Mouse (Mus musculus): ENCODE data around the gene Auts2. TPM values are rescaled to one million over a fixed set of nuclear protein-coding genes. Genes with fewer than 3 reads are reported as not detected.

Auts2 gene
- total and polyA plus RNA-seq, 3 experiments, result not detected

DNA sequence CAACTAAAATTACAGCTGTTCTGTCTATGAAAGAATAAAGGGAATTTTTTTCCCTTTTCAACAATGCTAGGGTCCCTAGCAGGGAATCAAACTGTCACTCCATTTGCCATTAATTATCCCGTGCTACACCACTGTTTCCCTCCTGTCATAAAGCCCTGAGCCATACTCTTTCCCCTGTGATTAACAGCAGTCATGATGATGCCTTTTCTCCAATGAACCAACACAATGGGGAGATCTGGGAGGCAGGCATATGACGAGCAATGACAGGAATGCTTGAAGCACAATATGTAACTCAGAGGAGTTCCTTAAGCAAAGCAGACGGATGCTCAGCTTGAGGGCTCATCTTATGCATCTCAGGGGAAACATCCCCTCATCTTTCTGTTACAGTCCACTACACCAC, 113.8 kb downstream of the Auts2 start:
- H3K4me3 ChIP-seq (replicated peaks in 1 of 3; ENCODE audit: low read depth in 2 of 3, low read length in 2 of 3, poor library complexity in 1 of 3), result no peak overlapping the region
- H3K79me2 ChIP-seq (replicated peaks; ENCODE audit: control insufficient read depth, extremely low read depth, insufficient read depth, poor library complexity, severe bottlenecking), result no peaks in the 10 kb centered on the region
- TF ChIP-seq ZKSCAN1 (IDR thresholded peaks at IDR 0.05; ENCODE audit: borderline replicate concordance, low read depth, low read length), result no peak
- no peak for TF ChIP-seq CTCF (conservative IDR thresholded peaks at IDR 0.05 in 1 of 2, IDR thresholded peaks at IDR 0.05 in 1 of 2; ENCODE audit: low read depth in 2 of 2, low read length in 2 of 2)
- TF ChIP-seq BHLHE40 (IDR thresholded peaks at IDR 0.05; ENCODE audit: low read depth, low read length), result no peak
- TF ChIP-seq SIN3A (IDR thresholded peaks at IDR 0.05; ENCODE audit: low read length), result no peak
- TF ChIP-seq TCF12 (IDR thresholded peaks at IDR 0.05; ENCODE audit: low read depth, low read length), result no peak
- TF ChIP-seq NELFE (IDR thresholded peaks at IDR 0.05; ENCODE audit: low read depth, low read length), result no peak
- no peak for TF ChIP-seq HCFC1 (IDR thresholded peaks at IDR 0.05; ENCODE audit: low read depth, low read length)
- TF ChIP-seq RCOR1 (conservative IDR thresholded peaks at IDR 0.05; ENCODE audit: low read depth, low read length), result no peak
- no peak for TF ChIP-seq JUND (conservative IDR thresholded peaks at IDR 0.05; ENCODE audit: low read depth, low read length)
- TF ChIP-seq MAX (IDR thresholded peaks at IDR 0.05; ENCODE audit: low read length), result no peak
- no peak for TF ChIP-seq MAFK (IDR thresholded peaks at IDR 0.05; ENCODE audit: insufficient replicate concordance, low read length)
- TF ChIP-seq ZNF384 (IDR thresholded peaks at IDR 0.05; ENCODE audit: low read depth, low read length), result no peak
- no peak for TF ChIP-seq IRF4 (IDR thresholded peaks at IDR 0.05; ENCODE audit: low read depth, low read length)
- no peak for TF ChIP-seq ETS1 (conservative IDR thresholded peaks at IDR 0.05; ENCODE audit: low read depth, low read length)
- no peak for TF ChIP-seq E2F4 (IDR thresholded peaks at IDR 0.05; ENCODE audit: insufficient replicate concordance, low read depth, low read length)
- no peak for TF ChIP-seq CHD1 (IDR thresholded peaks at IDR 0.05; ENCODE audit: low read depth, low read length)
- TF ChIP-seq RAD21 (IDR thresholded peaks at IDR 0.05; ENCODE audit: low read depth, low read length), result no peak
- no peak for TF ChIP-seq NRF1 (IDR thresholded peaks at IDR 0.05; ENCODE audit: low read depth, low read length)
- no peak for TF ChIP-seq GABPA (IDR thresholded peaks at IDR 0.05; ENCODE audit: insufficient replicate concordance, low read depth, low read length)
- TF ChIP-seq MEF2A (IDR thresholded peaks at IDR 0.05; ENCODE audit: borderline replicate concordance, low read depth, low read length), result no peak
- H3K4me2 ChIP-seq (ENCODE audit: insufficient read depth, low read depth, poor library complexity, severe bottlenecking), result no peak overlapping the region
- no peaks in the 10 kb centered on the region for H3K27me3 ChIP-seq (replicated peaks)
- in situ Hi-C loops (cut with MboI; ENCODE audit: low pct_ligation_motif_present, low pct_unique_long_range_greater_than_20kb, low sequenced_read_pairs) (no loop called here), dilution Hi-C loops (cut with MboI; ENCODE audit: extremely low pct_ligation_motif_present, extremely low pct_unique_long_range_greater_than_20kb, low sequenced_read_pairs) (no loop called here)
- no peak for DNase-seq (ENCODE audit: extremely low read depth)
- H3K9me3 ChIP-seq (replicated peaks; ENCODE audit: low read length), result peaks cover 57% of the 10 kb centered on the region
- no peaks in the 10 kb centered on the region for H3K4me1 ChIP-seq (ENCODE audit: control insufficient read depth in 1 of 2, insufficient read depth in 2 of 2)
- no peaks in the 10 kb centered on the region for H3K36me3 ChIP-seq (replicated peaks in 1 of 2; ENCODE audit: control insufficient read depth in 1 of 2, insufficient read depth in 1 of 2, low read length in 1 of 2)
- no peak overlapping the region for H3K27ac ChIP-seq (ENCODE audit: insufficient read depth, low read depth)
- H3K9ac ChIP-seq (ENCODE audit: insufficient read depth, low read depth), result no peak overlapping the region

DNA sequence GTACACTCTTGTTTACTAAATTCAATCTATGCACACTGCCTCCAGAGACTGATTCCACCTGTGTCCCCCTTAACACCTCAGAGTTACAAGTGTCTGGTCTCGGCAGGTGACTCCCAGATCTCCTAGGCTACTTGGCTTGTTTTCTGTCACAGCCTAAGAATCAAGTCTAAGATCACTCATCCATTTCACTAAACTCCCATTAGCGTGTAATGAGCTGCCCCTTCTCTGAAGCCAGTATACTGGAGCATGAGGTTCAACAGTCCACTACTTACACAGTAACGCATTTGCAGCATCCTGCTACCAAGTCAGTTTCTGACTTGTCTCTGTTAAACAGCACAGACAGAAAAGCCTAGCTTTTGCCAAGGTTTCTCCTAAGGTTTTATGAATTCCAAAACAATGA, 116.8 kb downstream of the Auts2 start:
- no peaks in the 10 kb centered on the region for H3K27me3 ChIP-seq (replicated peaks)
- no peak for TF ChIP-seq SIN3A (IDR thresholded peaks at IDR 0.05; ENCODE audit: low read length)
- TF ChIP-seq TCF12 (IDR thresholded peaks at IDR 0.05; ENCODE audit: low read depth, low read length), result no peak
- no peak for TF ChIP-seq ELF1 (IDR thresholded peaks at IDR 0.05; ENCODE audit: low read depth, low read length)
- TF ChIP-seq RCOR1 (conservative IDR thresholded peaks at IDR 0.05; ENCODE audit: low read depth, low read length), result no peak
- TF ChIP-seq CHD2 (IDR thresholded peaks at IDR 0.05; ENCODE audit: low read length), result no peak
- TF ChIP-seq ZNF384 (IDR thresholded peaks at IDR 0.05; ENCODE audit: low read depth, low read length), result no peak
- TF ChIP-seq RAD21 (IDR thresholded peaks at IDR 0.05; ENCODE audit: low read depth, low read length), result no peak
- TF ChIP-seq ETS1 (conservative IDR thresholded peaks at IDR 0.05; ENCODE audit: low read depth, low read length), result no peak
- TF ChIP-seq POLR2A (IDR thresholded peaks at IDR 0.05; ENCODE audit: low read depth, low read length), result no peak
- TF ChIP-seq BHLHE40 (IDR thresholded peaks at IDR 0.05; ENCODE audit: low read depth, low read length), result no peak
- no peak for TF ChIP-seq SMC3 (IDR thresholded peaks at IDR 0.05; ENCODE audit: low read depth, low read length)
- no peak for TF ChIP-seq ZC3H11A (IDR thresholded peaks at IDR 0.05; ENCODE audit: low read depth, low read length)
- no peak for TF ChIP-seq MAZ (IDR thresholded peaks at IDR 0.05; ENCODE audit: low read depth, low read length)
- TF ChIP-seq KAT2A (IDR thresholded peaks at IDR 0.05; ENCODE audit: insufficient replicate concordance, low read length), result no peak
- no peak for TF ChIP-seq MYC (IDR thresholded peaks at IDR 0.05; ENCODE audit: low read depth, low read length)
- no peak for TF ChIP-seq MEF2A (IDR thresholded peaks at IDR 0.05; ENCODE audit: borderline replicate concordance, low read depth, low read length)
- in situ Hi-C loops (cut with MboI; ENCODE audit: low pct_ligation_motif_present, low pct_unique_long_range_greater_than_20kb, low sequenced_read_pairs), result no loop called here
- DNase-seq (ENCODE audit: extremely low read depth), result no peak
- H3K9ac ChIP-seq (ENCODE audit: insufficient read depth, low read depth), result no peak overlapping the region
- H3K4me3 ChIP-seq (replicated peaks in 1 of 3; ENCODE audit: low read depth in 2 of 3, low read length in 2 of 3, poor library complexity in 1 of 3), result no peak overlapping the region
- H3K9me3 ChIP-seq (replicated peaks; ENCODE audit: low read length), result peaks cover 57% of the 10 kb centered on the region
- H3K79me2 ChIP-seq (replicated peaks; ENCODE audit: control insufficient read depth, extremely low read depth, insufficient read depth, poor library complexity, severe bottlenecking), result no peaks in the 10 kb centered on the region
- no peaks in the 10 kb centered on the region for H3K4me1 ChIP-seq (ENCODE audit: control insufficient read depth in 1 of 2, insufficient read depth in 2 of 2)
- H3K36me3 ChIP-seq (replicated peaks in 1 of 2; ENCODE audit: control insufficient read depth in 1 of 2, insufficient read depth in 1 of 2, low read length in 1 of 2), result no peaks in the 10 kb centered on the region
- no peak overlapping the region for H3K27ac ChIP-seq (ENCODE audit: insufficient read depth, low read depth)
- no peak overlapping the region for H3K4me2 ChIP-seq (ENCODE audit: insufficient read depth, low read depth, poor library complexity, severe bottlenecking)
- dilution Hi-C loops (cut with MboI; ENCODE audit: extremely low pct_ligation_motif_present, extremely low pct_unique_long_range_greater_than_20kb, low sequenced_read_pairs), result no loop called here

All from CH12.LX (cell line).